Mouse (Mus musculus): ENCODE results near the gene Smpd3. TPM values are rescaled to one million over a fixed set of nuclear protein-coding genes. Genes with fewer than 3 reads are reported as not detected.

Smpd3 gene
- total RNA-seq, 2 experiments from 2014 or later, result 52.6 to 59.1 TPM

DNA sequence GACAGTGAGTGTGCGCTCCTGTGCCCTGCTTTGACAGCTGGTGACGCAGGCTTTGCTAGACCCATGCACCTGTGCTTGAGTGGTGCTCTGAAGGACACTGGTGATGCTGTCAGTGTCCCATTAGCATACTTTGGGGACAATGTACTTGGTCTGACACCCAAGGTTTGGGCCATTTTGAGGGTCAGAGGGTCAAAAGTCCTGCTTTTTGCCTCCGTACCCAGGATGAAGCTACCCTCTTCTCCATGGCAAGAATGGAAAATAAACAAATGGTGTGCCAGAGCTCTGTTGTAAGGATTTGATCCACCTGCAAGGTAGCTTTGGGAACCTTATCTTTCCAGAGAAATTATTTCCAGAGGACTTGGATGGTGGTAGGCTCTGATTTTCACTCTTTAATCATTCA, 32.5 kb downstream of the Smpd3 start:
- intact Hi-C loops (cut with DNase I), result no loop called here
- TF ChIP-seq CTCF (IDR thresholded peaks at IDR 0.05), result no peak
- Histone ChIP-seq H3K27ac (no peak overlapping the region), H3K4me3 (no peak overlapping the region)
- DNase-seq (ENCODE audit: extremely low spot score in 1 of 2, low spot score in 2 of 2), result no peak

DNA sequence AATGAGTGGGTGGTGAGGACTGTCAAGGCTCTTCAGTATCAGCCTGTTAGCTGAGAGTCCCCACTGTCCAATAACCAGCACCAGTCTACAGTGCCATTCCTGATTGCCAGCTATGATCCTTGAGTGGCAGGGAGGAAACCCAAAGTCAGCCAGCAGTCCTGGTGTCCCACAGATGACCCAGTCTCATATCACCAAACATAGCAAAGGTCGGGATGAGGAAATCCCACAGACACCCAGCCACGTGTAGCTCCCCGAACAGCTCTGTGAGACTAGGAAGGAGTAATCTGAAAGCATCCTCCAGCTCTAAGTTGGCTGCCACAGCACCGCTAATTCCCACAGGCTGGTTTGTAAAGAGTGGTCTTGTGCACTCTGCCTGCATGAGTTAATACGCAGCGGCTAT, 33.5 kb downstream of the Smpd3 start:
- Histone ChIP-seq H3K4me3 (no peak overlapping the region), H3K27ac (no peak overlapping the region)
- intact Hi-C loops (cut with DNase I), result no loop called here
- TF ChIP-seq CTCF (IDR thresholded peaks at IDR 0.05), result no peak
- DNase-seq (ENCODE audit: extremely low spot score in 1 of 2, low spot score in 2 of 2), result no peak

DNA sequence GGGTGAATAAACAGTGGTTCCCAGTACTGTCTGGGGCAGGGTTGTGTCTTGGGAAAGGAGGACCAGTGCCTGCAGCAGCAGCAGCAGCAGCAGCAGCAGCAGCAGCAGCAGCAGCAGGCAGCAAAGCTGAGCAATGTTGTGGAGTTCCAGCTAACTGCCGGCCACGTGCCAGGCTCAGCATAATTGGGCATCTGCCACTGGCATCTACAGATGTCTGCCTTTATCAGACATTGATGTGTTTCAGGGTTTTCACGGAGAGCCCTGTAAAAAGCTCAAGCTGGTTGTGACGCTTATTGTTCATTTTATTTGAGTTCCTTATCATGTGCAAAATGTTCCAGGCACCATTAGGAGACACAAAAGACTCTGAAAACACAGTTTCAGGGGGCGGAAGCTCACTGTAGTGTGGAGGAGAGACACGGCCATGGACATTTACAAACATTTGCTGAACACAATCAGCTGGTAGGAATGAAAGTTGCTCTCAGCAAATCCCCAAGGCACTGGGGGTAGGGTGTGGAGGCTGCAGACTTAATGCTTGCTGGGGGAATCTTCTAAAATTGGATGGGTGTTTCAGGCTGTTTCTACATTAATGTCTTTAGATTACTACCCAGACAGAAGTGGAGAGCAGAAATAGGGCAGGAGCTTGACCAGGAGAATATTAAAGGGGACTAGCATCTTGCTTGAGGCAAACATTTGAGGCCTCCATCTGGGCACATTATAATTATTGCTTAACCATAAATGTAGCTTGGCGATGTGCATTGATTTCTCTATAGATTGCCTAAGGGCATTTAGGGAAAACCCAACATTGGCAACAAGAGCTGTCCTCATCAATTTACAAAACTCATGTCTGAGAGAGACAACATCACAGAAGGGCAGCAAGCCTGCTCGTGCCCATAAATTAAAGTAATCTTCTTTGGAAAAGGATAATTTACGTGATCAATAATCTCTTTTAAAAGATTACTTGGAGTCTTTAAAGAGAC, 36.8 kb downstream of the Smpd3 start:
- no peak for TF ChIP-seq CTCF (IDR thresholded peaks at IDR 0.05)
- peak overlapping the region; percentile 40; the same call in 1 of the 2 replicates for H3K27ac ChIP-seq
- no peak overlapping the region for H3K4me3 ChIP-seq
- DNase-seq (ENCODE audit: extremely low spot score in 1 of 2, low spot score in 2 of 2), result peak; percentile 33 to 45
- intact Hi-C loops (cut with DNase I), result no loop called here

DNA sequence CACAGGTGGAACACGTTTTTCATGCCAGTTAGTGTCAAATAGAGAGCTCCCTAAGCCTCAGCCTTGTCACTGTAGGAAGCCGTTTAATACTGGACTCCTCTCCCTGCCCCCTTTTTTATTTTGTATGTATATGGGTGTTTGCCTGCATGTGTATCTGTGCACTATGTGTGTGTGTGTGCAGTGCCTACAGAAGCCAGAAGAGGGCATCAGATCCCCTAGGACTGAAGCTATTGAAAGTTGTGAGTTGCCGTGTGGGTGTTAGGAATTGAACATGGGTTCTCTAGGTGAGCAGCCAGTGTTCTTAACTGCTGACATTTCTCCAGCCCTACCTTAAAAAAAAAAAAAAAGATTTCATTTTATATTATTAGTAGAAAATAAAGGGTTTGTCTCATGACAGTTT, 38.1 kb downstream of the Smpd3 start:
- intact Hi-C loops (cut with DNase I), result no loop called here
- peak; percentile 22 for TF ChIP-seq CTCF (IDR thresholded peaks at IDR 0.05)
- DNase-seq (ENCODE audit: extremely low spot score in 1 of 2, low spot score in 2 of 2), result no peak
- no peak overlapping the region for H3K27ac ChIP-seq
- H3K4me3 ChIP-seq, result no peak overlapping the region

DNA sequence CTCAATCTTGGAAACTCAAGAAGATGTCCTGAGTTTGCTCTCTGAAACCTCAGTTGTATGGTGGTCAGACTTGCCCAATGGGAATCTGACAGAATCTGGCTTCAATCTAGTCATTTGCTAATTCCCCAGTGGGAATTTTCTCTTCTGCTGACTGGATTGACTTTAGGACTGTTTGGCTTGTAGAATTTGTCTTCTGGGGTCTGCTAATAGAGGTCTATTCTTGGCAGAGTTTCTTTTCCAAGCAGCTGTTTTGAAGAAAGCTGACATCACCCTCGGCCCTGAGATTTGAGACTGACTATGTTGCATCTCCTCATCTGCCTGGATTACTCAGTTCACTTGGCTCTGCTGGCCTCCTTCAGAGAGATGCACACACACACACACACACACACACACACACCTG, 38.9 kb downstream of the Smpd3 start:
- Histone ChIP-seq H3K4me3 (no peak overlapping the region), H3K27ac (no peak overlapping the region)
- DNase-seq (ENCODE audit: extremely low spot score in 1 of 2, low spot score in 2 of 2), result no peak
- intact Hi-C loops (cut with DNase I), result no loop called here
- TF ChIP-seq CTCF (IDR thresholded peaks at IDR 0.05), result no peak

DNA sequence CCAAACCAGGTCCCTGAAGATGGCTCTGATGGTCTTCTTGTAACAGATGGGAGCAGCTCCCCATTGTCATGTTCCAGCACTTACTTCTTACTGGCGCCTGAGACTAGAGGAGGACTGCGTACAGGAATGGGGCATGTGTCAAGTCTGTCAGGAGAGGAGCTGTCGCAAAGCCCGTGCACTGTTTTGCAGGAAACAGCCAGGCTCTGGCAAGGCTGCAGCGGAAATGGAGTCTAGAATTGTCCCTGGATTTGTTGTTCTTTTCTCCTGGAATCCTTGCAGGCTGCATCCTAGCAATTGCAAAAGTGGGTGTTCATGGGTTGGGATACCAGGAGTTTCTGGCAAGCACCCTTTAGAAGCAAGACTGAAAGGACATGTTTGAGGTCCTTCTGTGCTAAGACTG, 39.5 kb downstream of the Smpd3 start:
- H3K4me3 ChIP-seq, result no peak overlapping the region
- no peak for DNase-seq (ENCODE audit: extremely low spot score in 1 of 2, low spot score in 2 of 2)
- H3K27ac ChIP-seq, result peak overlapping the region; percentile 19; the same call in 1 of the 2 replicates
- intact Hi-C loops (cut with DNase I), result no loop called here
- no peak for TF ChIP-seq CTCF (IDR thresholded peaks at IDR 0.05)

DNA sequence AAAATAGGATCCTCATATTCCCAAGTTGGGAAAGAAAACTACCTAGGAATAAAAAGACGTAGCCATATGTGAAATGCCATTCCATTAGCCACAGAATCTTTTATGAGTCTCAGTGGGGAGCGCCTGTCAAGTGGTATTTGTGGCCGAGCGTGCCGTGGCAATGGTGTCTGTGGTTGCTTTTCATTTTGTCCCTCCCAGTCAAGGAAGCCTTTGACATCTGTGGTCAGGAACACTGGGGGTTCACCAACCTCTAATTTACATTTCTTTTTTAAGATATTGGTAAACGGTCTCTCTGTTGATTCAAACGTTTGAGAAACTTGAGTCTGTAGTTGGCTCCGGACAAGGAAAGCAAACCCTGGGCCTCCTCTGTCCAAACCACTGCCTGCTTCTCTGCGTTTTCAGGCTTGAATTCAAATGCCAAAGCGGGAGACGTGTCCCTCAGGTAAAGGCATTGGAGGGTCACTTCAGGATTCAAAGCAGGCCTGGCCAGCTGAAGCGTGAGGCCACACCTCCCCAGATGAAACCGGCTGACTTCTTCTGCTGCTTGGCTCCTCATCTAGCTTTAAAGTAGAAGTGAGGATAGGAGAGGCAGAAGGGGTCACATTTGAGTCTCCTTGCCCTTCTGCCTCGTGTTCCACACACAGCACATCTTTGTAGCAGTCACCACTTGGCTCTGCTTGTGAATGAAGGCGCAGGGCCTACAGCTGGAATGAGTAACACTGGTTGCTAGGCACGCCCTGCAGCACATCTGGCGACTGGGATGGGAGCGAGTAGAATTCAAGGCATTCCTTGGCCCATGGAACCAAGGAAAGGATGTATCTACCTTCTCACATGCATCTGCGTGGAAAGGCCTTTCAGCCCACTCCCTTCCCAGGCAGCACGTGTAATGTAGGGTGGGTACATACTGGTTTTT, 45.0 kb downstream of the Smpd3 start:
- no peak for TF ChIP-seq CTCF (IDR thresholded peaks at IDR 0.05)
- no peak for DNase-seq (ENCODE audit: extremely low spot score in 1 of 2, low spot score in 2 of 2)
- Histone ChIP-seq H3K27ac (0 out of 2 replicates have a peak overlapping the region, but pooled peaks have one; percentile 28), H3K4me3 (no peak overlapping the region)
- intact Hi-C loops (cut with DNase I), result no loop called here

DNA sequence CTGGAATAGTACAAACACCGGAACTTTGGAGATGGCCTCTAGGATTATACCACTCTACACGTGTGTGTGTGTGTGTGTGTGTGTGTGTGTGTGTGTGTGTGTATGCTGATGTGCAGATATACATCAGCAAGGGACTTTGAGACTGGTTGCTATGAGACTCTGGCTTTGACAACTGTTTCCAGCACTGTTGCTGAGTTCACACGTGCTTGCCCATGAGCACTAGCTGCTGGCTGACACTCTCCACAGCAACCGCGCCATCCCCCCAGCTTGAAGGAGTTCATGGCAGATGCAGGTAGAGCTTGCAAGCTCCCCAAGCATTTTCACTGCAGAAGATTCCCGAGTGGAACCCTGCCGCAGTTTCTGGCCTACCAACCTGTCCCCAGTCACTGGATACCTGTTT, 48.3 kb downstream of the Smpd3 start:
- no peak overlapping the region for H3K4me3 ChIP-seq
- no peak for DNase-seq (ENCODE audit: extremely low spot score in 1 of 2, low spot score in 2 of 2)
- TF ChIP-seq CTCF (IDR thresholded peaks at IDR 0.05), result no peak
- no peak overlapping the region for H3K27ac ChIP-seq
- intact Hi-C loops (cut with DNase I), result no loop called here

DNA sequence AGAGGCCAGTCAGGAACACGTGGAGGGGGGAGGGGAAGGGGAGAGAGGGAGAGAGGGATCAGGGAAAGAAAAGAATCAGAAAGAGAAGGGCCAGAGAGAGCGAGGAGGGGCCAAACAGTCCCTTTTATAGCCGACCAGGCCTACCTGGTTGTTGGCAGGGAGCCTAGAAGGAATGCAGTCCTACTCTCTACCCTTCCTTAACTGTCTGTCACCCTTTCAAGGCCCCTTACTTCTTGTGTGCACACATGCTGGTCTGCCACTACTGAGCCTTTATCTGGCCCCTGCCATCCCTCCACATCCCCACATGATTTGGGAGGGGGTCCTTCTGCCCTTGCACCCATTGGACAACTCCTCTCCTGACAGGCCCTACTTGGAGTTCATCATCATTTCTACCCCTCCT, 49.1 kb downstream of the Smpd3 start:
- TF ChIP-seq CTCF (IDR thresholded peaks at IDR 0.05), result no peak
- Histone ChIP-seq H3K4me3 (no peak overlapping the region), H3K27ac (no peak overlapping the region)
- no peak for DNase-seq (ENCODE audit: extremely low spot score in 1 of 2, low spot score in 2 of 2)
- intact Hi-C loops (cut with DNase I), result no loop called here

DNA sequence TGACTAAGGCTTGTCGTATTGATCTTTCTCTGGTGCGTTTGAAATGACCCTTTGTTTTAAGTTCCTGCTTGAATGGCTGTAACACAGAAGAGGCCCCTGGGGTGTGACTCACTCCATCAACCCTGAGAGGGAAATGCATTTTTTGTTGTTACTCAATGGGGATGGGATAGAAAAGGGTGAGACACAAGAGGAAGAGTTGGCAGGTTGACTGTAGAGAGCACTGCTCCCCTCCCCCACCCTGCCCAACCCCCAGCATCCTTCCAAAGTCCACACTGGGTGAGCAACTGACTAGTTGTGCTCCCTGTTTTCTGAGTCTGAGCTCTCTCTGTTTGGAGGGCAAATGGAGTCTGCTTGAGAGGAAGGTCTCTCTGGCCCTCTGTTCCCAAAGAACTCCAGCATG, 50.3 kb downstream of the Smpd3 start:
- DNase-seq (ENCODE audit: extremely low spot score in 1 of 2, low spot score in 2 of 2), result no peak
- Histone ChIP-seq H3K4me3 (no peak overlapping the region), H3K27ac (no peak overlapping the region)
- no peak for TF ChIP-seq CTCF (IDR thresholded peaks at IDR 0.05)
- intact Hi-C loops (cut with DNase I), result no loop called here

DNA sequence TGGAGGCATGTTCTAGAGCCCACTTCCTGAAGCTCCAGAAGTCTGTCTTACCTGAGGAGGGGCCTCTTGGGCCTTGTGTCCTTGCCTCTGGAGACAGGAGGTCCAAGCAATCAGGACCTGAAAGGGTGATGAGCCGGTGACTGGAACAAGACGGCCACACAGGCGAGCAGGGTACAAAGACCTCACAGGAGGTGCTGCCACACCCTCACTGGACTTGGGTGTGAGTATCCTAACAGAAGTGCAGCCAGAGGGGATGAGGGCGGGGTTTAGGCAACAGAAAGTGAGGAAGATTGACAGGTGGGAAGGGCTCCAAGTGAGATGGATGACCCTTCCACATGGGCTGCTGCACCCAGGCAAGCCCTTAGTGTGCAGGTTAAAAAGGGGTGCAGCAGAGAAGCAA, 56.9 kb downstream of the Smpd3 start:
- Histone ChIP-seq H3K4me3 (no peak overlapping the region), H3K27ac (no peak overlapping the region)
- no peak for DNase-seq (ENCODE audit: extremely low spot score in 1 of 2, low spot score in 2 of 2)
- intact Hi-C loops (cut with DNase I), result no loop called here
- TF ChIP-seq CTCF (IDR thresholded peaks at IDR 0.05), result no peak

DNA sequence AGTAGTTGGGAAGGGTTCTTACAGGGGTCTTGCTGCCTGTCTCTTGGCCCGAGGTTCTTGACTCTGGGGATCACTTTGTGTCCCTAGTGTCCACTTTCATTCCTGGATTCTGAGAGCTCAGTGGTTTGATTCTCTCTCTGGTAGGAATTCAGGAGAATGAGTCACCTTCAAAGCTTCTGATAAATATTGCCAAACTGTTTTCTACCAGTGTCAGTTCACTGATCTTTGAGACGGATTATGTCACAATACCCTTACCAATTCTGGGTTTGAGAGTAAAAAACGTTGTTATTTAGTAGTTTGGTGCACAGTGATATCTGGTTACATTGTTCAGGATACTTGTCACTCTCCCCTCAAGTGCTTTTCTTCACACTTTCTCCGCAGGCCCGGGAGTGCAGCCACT, 57.6 kb downstream of the Smpd3 start:
- TF ChIP-seq CTCF (IDR thresholded peaks at IDR 0.05), result no peak
- DNase-seq (ENCODE audit: extremely low spot score in 1 of 2, low spot score in 2 of 2), result no peak
- Histone ChIP-seq H3K27ac (no peak overlapping the region), H3K4me3 (no peak overlapping the region)
- intact Hi-C loops (cut with DNase I), result no loop called here

Data from left cerebral cortex, adult 2 months (tissue).